Mouse (Mus musculus) megakaryocyte, embryonic 14.5 days (primary cell): ENCODE results near the gene Tor4a. TPM values are rescaled to one million over a fixed set of nuclear protein-coding genes. Genes with fewer than 3 reads are reported as not detected.

Source experiments
- H3K27me3 ChIP-seq: replicated peaks from 2 replicates; pipeline ENCODE3; 2012; ENCODE audit warnings: inconsistent platforms
- H3K36me3 ChIP-seq: replicated peaks from 2 replicates; pipeline ENCODE3; 2012; ENCODE audit warnings: low read length, inconsistent platforms, mixed read lengths
- H3K4me1 ChIP-seq: 2 replicates; pipeline ENCODE4 v1.6.1; 2012; ENCODE audit warnings: inconsistent platforms
- H3K4me3 ChIP-seq: replicated peaks from 2 replicates; pipeline ENCODE3; 2012; ENCODE audit warnings: moderate library complexity, mild to moderate bottlenecking, inconsistent platforms
- H3K9me3 ChIP-seq: 2 replicates; pipeline ENCODE4 v1.6.1; 2012; ENCODE audit warnings: inconsistent platforms
- FLI1 ChIP-seq: IDR thresholded peaks from 2 replicates; pipeline ENCODE4 v1.6.1; 2012; ENCODE audit warnings: low read length, inconsistent platforms, mixed read lengths
- GATA1 ChIP-seq: IDR thresholded peaks from 3 replicates; pipeline ENCODE4 v1.6.1; 2012; ENCODE audit warnings: mixed read lengths, low read length, inconsistent platforms, borderline replicate concordance
- polyA plus RNA-seq: library from polyadenylated mRNA; stranded (reverse); fragments of >175 nt; gene quantifications from 2 replicates; pipeline ENCODE4 v1.2.3, GENCODE M21; 2012; ENCODE audit warnings: low replicate concordance; ENCODE audit not compliant: insufficient read depth

Gene Tor4a
- polyA plus RNA-seq, 1 experiment, result 14.6 TPM

GRCm38 (mm10) chr2:25213266-25213865, 16.7 kb upstream of the Tor4a start:
- no peak for TF ChIP-seq FLI1
- H3K4me3 ChIP-seq, result peak overlapping the region; percentile 29
- peaks cover 21% of the 10 kb centered on the region for H3K36me3 ChIP-seq
- H3K9me3 ChIP-seq, result no peaks in the 10 kb centered on the region
- H3K27me3 ChIP-seq, result peaks cover 2% of the 10 kb centered on the region
- H3K4me1 ChIP-seq, result peaks cover 66% of the 10 kb centered on the region

GRCm38 (mm10) chr2:25211121-25211670, 14.5 kb upstream of the Tor4a start, which contains the start of gene Nelfb:
Gene Nelfb, minus strand, starts transcription at chr2:25211489.
- H3K9me3 ChIP-seq, result no peaks in the 10 kb centered on the region
- H3K4me3 ChIP-seq, result peak within 1 kb of the TSS; percentile 94
- TF ChIP-seq GATA1 (no peak), FLI1 (no peak)
- peaks cover 2% of the 10 kb centered on the region for H3K27me3 ChIP-seq
- H3K4me1 ChIP-seq, result peaks cover 79% of the 10 kb centered on the region
- H3K36me3 ChIP-seq, result peaks cover 42% of the 10 kb centered on the region

- Histone ChIP-seq H3K27me3 (peaks cover 2% of the 10 kb centered on the region), H3K36me3 (peaks cover 47% of the 10 kb centered on the region), H3K9me3 (no peaks in the 10 kb centered on the region), H3K4me3 (peak overlapping the region; percentile 94), H3K4me1 (peaks cover 79% of the 10 kb centered on the region)
- TF ChIP-seq FLI1, result no peak
- no peak for TF ChIP-seq GATA1
Measured at GRCm38 (mm10) chr2:25210686-25211085, 14.0 kb upstream of the Tor4a start.

- Histone ChIP-seq H3K4me3 (no peak overlapping the region), H3K36me3 (peaks cover 78% of the 10 kb centered on the region), H3K4me1 (peaks cover 87% of the 10 kb centered on the region), H3K9me3 (no peaks in the 10 kb centered on the region), H3K27me3 (no peaks in the 10 kb centered on the region)
- TF ChIP-seq GATA1 (no peak), FLI1 (no peak)
Measured at GRCm38 (mm10) chr2:25207593-25207992, 10.9 kb upstream of the Tor4a start.

GRCm38 (mm10) chr2:25203631-25204214, 7.0 kb upstream of the Tor4a start:
- Histone ChIP-seq H3K9me3 (no peaks in the 10 kb centered on the region), H3K4me1 (peaks cover 83% of the 10 kb centered on the region), H3K27me3 (no peaks in the 10 kb centered on the region), H3K36me3 (peaks cover 99% of the 10 kb centered on the region), H3K4me3 (no peak overlapping the region)
- TF ChIP-seq GATA1 (no peak), FLI1 (no peak)

- Histone ChIP-seq H3K36me3 (peaks cover 79% of the 10 kb centered on the region), H3K4me1 (peaks cover 87% of the 10 kb centered on the region), H3K4me3 (no peak overlapping the region), H3K9me3 (no peaks in the 10 kb centered on the region), H3K27me3 (no peaks in the 10 kb centered on the region)
- TF ChIP-seq GATA1 (no peak), FLI1 (no peak)
Measured at GRCm38 (mm10) chr2:25200631-25201030, 3.9 kb upstream of the Tor4a start.

GRCm38 (mm10) chr2:25197946-25198345, 1.3 kb upstream of the Tor4a start:
- no peaks in the 10 kb centered on the region for H3K27me3 ChIP-seq
- H3K9me3 ChIP-seq, result no peaks in the 10 kb centered on the region
- peak overlapping the region; percentile 40 for H3K4me3 ChIP-seq
- H3K36me3 ChIP-seq, result peaks cover 79% of the 10 kb centered on the region
- peaks cover 88% of the 10 kb centered on the region for H3K4me1 ChIP-seq
- TF ChIP-seq FLI1 (no peak), GATA1 (no peak)

GRCm38 (mm10) chr2:25197191-25197590, 505 bp upstream of the Tor4a start:
- Histone ChIP-seq H3K36me3 (peaks cover 77% of the 10 kb centered on the region), H3K9me3 (no peaks in the 10 kb centered on the region), H3K27me3 (no peaks in the 10 kb centered on the region), H3K4me3 (peak overlapping the region; percentile 95), H3K4me1 (peaks cover 87% of the 10 kb centered on the region)
- TF ChIP-seq GATA1 (no peak), FLI1 (no peak)

GRCm38 (mm10) chr2:25195211-25196156, 1.2 kb downstream of the Tor4a start:
- Histone ChIP-seq H3K9me3 (no peaks in the 10 kb centered on the region), H3K36me3 (peaks cover 75% of the 10 kb centered on the region), H3K27me3 (no peaks in the 10 kb centered on the region), H3K4me1 (peaks cover 86% of the 10 kb centered on the region), H3K4me3 (peak overlapping the region; percentile 95)
- TF ChIP-seq FLI1 (no peak), GATA1 (no peak)
